9 mouse cellular contexts compared by ENCODE assay signal in the genomic region with DNA sequence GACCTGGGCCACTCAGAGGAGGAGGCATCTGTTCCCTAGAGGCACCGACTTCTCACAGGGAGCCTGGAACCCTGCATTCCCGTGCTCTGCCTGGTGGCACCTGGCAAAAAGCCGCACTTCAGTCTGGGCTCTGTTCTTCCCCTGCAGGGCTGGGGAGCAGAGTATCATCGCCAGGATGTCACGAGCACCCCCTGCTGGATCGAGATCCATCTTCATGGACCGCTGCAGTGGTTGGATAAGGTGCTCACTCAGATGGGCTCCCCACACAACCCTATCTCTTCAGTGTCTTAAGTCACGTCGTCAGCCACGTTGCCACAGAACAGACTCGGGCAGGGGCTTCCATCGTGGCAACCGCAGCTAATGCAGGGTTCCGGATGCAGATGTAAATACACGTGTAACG. TPM values are rescaled to one million over a fixed set of nuclear protein-coding genes. Genes with fewer than 3 reads are reported as not detected.
DNase-seq lines count a peak whose midpoint lies in the region; ATAC-seq lines count a peak whose summit lies in the region.
"Had no signal": no experiment of that assay in that cellular context is flagged by ENCODE, and none has a peak within 500 bp of the region (broad histone marks: within the 10 kb centered on the region; RNA-seq: fewer than 3 reads in every experiment).

No protein-coding gene starts in this region.

- H3K27me3 ChIP-seq in intestine, embryonic 15.5 days (replicated peaks), result no peaks in the 10 kb centered on the region
- H3K27me3 ChIP-seq: limb, embryonic 15.5 days had no signal

- no peak overlapping the region for H3K27ac ChIP-seq in intestine, embryonic 15.5 days
- H3K27ac ChIP-seq: limb, embryonic 15.5 days had no signal

- WGBS in intestine, embryonic 15.5 days, result 35% methylated on average over 16 of the region's 16 CpGs

- 0 out of 2 replicates have a peak, but pooled peaks cover 2% of the 10 kb centered on the region for H3K36me3 ChIP-seq in intestine, embryonic 15.5 days

- H3K4me3 ChIP-seq in intestine, embryonic 15.5 days (replicated peaks), result no peak overlapping the region
- H3K4me3 ChIP-seq: limb, embryonic 15.5 days had no signal

- intact Hi-C loops in heart, postnatal 25 days (cut with DNase I), result no loop called here
- intact Hi-C loops in left cerebral cortex, postnatal 36 days (cut with DNase I), result no loop called here

- no peaks in the 10 kb centered on the region for H3K4me1 ChIP-seq in intestine, embryonic 15.5 days (replicated peaks)
- H3K4me1 ChIP-seq: limb, embryonic 15.5 days had no signal

- peak; percentile 90 for DNase-seq in heart, adult 11 months
- DNase-seq in heart, postnatal 25 days (ENCODE audit: low spot score), result no peak
- DNase-seq in cerebellum, adult 11-12 months, result peak; percentile 62
- peak; percentile 35 to 48 for DNase-seq in frontal cortex, postnatal 25 days (ENCODE audit: low spot score in 2 of 2)
- peak; percentile 17 to 48 for DNase-seq in left cerebral cortex, postnatal 36 days (ENCODE audit: low spot score in 2 of 2)
- DNase-seq in mesoderm, embryonic 11.5 days (ENCODE audit: low read depth, low spot score), result peak; percentile 48
- peak; percentile 63 for DNase-seq in right cerebral cortex, postnatal 4 days

- no peaks in the 10 kb centered on the region for H3K9me3 ChIP-seq in intestine, embryonic 15.5 days
- H3K9me3 ChIP-seq: limb, embryonic 15.5 days had no signal

- H3K9ac ChIP-seq in intestine, embryonic 15.5 days, result no peak overlapping the region
- H3K9ac ChIP-seq: limb, embryonic 15.5 days had no signal

- peak; percentile 71 for ATAC-seq in intestine, embryonic 15.5 days

- H3K4me2 ChIP-seq in intestine, embryonic 15.5 days (replicated peaks), result no peak overlapping the region
- H3K4me2 ChIP-seq: limb, embryonic 15.5 days had no signal

RNA-seq across cellular contexts. Expression of a gene that starts 10.4 kb away (rescaled TPM):
- 10 to 100 TPM; 20.4 to 23.8 TPM for total RNA-seq in heart, postnatal 25 days (2021)
- 30.0 and 33.9 TPM in 2 replicates for polyA plus RNA-seq in intestine, embryonic 15.5 days (2015; fragmentation: Nextera tagmentation; extraction: Ambion mirVana)
- 10 to 100 TPM; 47.1 to 50.2 TPM for total RNA-seq in left cerebral cortex, postnatal 36 days (2021)

RNA-seq across cellular contexts. Expression of a gene that starts 41.8 kb away (rescaled TPM):
- 1 to 10 TPM; 1.9 to 2.0 TPM for total RNA-seq in heart, postnatal 25 days (2021)
- 1.5 and 1.6 TPM in 2 replicates for polyA plus RNA-seq in intestine, embryonic 15.5 days (2015; fragmentation: Nextera tagmentation; extraction: Ambion mirVana)
- total RNA-seq in left cerebral cortex, postnatal 36 days (2021), result 1 to 10 TPM; 7.3 to 8.1 TPM
